Mouse (Mus musculus) layer of hippocampus, adult 11-12 months (tissue): ENCODE data around the gene Ankrd6.

Experiments
- DNase-seq: peaks from one replicate; pipeline ENCODE4 v3.0.0; 2022; ENCODE audit warnings: low spot score

Ankrd6 gene

DNA sequence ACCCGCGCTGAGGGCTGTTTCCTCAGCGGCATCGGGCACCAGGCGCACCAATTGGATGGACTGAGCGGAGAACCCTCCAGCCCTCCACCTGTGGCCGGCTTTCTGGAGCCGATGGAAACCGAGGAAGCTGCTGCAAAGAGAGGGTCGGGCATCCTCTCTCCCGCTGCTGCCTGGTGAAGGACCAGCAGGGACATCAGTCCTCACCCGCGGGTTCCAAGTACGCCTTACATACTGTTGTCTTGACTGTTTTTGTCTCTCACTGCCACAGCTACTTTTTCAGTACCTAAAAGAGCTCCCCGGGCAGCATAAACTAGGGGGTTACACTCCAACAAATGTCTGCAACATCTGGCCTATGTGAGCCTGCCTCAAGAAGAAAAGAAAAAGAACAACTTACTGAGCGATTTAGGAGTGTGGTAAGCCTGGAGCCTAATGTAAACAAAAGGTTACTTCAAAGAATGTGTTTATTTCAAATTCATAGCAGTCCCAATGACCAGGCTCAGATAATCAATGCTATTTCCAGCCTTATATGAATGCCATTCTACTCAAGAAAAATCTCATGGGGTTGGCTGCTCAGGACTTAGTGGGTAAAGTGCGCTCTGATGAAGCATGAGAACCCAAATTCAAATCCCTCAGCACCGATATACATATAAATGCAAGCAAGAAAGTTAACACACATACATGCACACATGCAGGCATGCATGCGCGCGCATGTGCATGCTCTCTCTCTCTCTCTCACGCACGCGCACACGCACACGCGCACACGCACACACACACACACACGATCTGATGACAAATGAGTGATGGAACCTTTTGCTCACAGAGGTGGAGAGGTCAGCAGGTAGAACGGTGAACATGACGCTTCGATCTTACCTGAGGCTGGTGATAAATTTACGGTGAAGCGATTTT lies 647 bp upstream of the Ankrd6 start:
- DNase-seq = no peak

DNA sequence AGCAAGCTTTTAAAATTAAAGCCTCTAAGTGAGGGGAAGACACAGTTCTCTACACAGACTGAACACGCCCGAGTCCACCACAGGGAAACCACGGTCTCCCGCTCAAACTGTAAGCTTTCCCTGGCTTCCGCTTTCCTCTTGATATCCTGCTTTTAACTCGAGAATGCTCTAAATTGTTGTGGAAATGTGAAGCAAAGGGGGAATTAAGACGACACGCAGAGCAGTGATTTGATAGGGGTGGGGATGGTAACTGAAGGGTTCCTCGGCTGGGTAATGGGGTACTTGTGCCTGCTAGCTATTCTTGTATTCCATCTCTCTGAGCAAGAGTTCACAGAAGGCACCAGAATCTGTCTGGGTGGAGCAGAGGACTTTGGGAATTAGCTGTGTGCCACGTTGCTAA lies 1.9 kb downstream of the Ankrd6 start:
- DNase-seq = no peak

DNA sequence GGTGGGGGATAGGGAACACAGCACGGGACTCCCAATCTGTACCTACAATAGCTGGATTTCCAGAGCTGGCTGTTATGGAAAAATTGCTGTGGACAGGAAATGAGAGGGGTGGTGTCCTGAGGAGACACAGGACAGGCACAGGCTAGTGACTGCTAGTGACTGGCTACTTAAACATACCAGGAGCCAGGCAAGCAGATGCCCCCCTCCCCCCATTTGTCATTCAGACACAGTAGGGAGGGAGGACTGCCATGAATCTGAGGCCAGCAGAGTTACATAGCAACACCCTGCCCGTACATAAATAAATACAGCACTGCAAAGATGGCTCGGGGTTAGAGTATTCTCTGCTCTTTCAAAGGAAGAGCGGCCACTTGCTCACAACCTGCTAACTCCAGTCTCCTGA lies 3.0 kb downstream of the Ankrd6 start:
- no peak for DNase-seq

DNA sequence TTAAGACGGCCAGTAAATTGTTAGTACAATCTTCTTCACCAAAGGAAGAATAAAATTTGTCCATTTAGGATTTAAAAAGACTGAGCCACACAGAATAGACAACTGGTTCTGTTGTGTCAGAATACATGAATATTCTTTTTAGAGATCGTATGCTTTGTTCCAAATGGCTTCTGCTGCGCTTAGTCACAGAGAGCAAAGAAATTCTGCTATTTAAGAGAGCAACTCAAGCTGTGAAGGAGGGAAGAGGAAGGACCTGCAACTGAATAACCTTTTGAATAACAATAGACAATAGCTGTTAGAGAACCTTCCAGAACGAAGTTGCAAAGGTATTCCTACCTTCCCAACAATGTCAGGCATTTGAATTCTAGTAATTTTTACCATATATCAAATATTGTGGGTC lies 9.7 kb downstream of the Ankrd6 start:
- no peak for DNase-seq

DNA sequence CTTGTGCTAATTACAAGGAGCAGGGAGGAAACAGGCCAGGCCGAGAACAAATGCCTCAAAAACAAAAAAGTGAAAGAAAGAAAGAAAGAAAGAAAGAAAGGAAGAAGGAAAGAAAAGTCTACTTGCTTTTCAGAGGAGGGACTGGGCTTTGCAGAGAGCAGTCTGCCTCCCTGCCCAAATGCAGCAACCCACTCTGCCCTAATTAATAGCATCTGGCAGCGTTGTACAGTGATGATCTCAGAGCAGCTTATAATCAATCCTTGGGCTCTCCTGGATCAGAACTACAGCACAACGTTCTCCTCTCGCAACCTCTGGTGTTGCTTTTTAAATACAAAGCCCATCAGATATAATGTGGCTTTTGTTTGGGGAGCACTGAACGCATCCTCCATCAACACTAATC lies 10.7 kb downstream of the Ankrd6 start:
- DNase-seq = no peak

DNA sequence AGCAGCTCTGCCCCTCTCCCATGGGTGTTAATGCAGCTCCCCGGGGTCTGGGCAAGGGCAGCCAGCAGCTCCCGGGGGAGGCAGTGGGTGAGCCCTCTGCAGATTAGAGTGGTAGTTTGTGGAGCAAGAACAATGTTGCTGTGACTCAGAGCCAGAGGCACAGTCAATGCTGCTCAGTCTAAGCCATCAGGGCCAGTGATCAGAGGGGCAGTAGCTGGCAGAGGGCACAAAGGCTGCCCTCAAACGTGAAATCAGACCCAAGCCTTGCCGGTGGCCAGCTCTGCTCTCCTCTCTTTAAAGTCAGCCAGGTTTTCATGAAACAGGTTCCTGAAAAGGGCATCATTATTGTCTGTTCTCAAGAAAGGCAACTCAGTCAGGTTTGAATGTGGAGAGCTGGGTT lies 11.1 kb downstream of the Ankrd6 start:
- no peak for DNase-seq

DNA sequence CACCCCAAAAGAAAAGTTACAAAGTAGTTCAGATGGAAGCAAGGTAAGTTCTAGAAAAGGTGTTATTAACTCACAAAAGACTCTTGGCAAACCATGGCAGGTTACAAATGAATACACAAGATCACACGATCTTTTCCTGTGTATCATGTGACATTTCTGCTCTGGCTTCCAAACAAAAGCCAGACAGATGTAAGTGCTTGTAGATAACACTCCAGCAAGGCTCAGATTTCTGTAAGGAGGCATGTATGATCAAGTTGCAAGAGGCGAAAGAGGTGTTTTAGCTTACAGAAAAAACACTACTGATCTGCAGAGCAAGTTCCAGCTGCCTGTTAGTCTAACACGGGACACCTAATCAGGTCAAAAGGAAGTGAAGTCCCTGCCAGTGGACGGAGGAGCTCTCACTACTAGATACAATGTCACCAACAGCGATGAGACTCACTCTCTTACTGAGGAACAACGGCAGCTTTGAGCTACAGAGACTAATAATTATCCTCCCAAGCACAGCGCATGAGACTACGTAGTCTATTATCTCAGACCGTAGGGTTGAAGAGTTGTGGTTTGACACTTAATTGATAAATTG lies 13.8 kb downstream of the Ankrd6 start:
- DNase-seq = no peak

DNA sequence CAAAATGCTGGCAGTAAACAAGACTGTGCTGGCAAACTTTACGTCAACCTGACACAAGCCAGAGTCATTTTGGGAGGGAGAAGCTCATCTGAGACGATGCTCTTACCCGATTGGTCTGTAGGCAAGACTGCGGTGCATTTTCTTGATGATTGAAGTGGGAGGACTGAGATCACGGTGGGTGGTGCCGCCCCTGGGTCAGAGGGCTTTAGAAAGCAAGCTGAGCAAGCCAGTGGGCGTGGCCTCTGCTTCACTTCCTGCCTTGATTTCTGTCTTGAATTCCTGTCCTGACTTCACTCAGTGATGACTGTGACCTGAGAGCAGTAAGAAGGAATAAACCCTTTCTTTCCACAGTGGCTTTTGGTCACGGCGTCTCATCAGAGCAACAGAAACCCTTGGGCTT lies 18.6 kb downstream of the Ankrd6 start:
- DNase-seq = no peak

DNA sequence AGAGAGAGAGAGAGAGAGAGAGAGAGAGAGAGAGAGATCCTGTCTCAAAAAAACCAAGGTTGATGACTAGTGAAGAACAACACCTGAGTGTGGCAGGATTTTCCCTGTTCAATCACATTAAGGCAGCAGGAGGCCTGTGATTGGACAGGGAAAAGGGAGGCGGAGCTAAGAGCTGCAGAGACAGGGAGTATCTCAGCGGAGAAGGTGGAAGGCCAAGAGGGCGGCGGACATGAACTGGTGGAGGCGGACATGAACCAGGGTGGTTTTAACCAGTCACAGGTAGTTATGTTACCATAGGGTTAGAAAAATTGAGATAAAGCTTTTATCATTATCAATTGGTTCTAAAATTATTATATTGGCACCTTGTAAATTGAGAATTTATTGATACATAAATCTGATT lies 20.9 kb downstream of the Ankrd6 start:
- no peak for DNase-seq

DNA sequence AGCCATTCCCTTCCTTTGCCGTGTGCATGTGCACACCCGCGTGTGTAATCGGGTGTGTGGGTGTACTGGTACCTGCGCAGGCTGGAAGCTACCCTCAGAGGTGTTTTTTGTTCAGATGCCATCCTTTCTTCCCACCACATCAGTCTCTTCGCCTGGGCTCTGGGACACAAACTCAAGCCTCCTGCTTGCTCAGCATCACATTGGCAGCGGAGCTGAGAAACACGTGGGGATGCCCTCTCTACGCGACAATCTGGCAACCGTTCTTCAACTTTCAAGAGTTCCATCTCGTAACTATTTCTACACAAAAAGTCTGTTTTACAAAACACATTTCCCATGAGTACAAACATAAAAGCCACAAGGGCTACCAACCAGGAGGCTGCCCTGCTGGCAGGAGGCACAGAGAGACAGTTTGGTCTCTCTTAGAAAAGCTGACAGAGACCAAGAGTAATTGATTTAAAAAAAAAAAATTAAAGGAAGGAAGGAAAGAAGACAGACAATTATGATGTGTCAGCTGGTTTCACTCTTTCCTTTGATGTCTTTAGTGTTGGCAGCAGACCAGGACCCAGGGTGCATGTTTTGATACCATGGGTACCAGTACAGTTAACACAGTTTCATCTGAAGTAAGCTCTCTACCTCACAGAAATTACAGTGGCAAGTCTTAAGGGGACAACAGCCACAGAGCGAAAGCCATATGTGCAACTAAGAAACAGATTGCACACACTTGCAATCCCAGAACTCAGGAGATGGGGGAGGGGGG lies 21.8 kb downstream of the Ankrd6 start:
- DNase-seq = no peak

DNA sequence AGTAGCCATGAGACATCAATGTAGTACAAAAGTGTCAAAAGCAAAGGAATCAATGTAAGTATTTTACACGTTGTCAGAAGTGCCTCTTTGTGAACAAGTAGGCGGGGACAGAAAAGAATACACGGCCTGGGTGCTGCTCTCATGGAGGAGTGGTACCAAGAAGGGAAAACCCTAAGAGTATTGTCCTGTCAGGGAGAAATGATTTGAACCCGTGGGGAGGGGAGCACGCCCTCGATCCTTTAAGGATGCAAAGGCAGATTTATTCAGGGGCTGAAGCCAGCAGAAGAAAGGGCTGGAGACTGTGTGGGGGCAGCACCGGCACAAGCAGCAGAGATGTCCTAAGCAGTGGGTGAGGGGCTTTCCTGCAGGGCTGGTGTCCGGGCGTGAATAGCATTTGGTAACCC lies 26.7 kb downstream of the Ankrd6 start:
- no peak for DNase-seq

DNA sequence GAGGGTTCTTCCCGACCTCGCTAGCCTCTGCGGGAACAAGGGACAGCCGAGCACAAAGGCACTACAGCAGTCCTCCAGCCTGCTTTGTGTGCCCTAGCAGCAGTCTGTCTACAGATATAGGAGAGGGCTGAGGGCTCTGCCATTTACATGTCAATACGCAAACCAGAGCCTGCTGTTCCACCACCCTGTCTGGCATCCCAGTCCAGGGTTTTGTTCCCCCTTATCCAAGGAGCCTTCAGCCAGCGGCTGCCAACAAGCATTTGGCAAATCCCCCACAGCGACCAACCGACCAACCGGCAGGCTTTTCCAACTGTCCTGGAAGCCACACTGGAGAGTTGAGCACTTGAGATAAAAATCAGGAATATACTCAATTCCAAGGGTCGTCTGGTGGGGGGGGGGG lies 27.2 kb downstream of the Ankrd6 start:
- no peak for DNase-seq

DNA sequence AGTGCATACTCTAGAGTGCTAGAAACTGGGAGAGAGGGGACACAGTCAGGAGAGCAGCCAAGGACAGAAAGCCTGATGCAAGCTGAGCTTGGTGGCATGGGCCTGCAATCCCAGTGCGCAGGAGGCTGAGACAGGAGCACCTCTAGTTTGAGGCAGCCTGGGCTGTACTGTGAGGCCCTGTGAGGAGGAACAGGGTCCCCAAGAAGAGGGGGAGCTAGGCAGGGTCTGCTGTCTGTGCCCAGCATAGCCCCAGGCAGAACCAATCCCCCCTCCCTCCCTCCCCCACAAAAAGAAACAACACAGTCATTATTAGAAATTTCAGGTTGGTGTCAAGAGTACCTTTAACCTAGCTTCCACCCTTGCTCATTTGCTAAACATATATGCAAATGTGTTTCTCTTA lies 27.8 kb downstream of the Ankrd6 start:
- no peak for DNase-seq

DNA sequence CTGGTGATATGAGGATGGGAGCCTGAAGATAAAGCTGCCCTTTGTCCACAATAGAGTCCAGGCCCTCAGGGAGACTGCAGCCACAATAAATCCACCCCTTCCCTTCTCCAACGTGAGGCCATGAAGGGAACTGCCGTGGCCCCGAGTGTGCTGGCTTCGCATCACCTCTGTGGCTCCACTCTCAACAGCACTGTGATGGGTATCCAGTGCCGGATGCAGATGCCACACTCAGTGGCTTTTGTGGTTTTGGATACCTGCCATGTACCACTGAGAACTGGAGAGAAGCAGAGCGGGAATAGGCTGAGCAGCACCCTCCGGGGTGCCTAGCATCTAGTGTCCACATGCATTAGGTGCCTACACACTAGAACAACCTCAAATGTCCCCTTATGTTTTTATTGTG lies 29.8 kb downstream of the Ankrd6 start:
- no peak for DNase-seq

DNA sequence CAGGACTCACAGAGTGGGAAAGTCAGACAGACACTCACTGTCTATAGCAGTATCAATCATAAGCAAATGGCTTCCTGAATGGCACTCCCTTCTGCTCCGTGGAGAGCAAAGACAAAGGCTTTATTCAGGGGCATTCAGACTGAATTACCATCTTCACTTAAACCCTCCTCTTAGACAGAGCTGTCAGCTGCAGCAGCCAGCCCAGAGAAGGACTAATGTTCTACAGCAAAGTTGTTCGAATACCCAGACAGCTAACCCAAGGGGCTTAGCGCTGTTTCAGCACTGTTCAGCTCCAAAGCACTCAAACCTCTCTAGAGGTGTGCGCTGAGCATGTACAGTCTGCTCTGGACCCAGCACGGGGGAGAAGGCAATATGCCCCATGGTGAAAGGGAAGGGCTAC lies 32.1 kb downstream of the Ankrd6 start:
- DNase-seq = no peak

DNA sequence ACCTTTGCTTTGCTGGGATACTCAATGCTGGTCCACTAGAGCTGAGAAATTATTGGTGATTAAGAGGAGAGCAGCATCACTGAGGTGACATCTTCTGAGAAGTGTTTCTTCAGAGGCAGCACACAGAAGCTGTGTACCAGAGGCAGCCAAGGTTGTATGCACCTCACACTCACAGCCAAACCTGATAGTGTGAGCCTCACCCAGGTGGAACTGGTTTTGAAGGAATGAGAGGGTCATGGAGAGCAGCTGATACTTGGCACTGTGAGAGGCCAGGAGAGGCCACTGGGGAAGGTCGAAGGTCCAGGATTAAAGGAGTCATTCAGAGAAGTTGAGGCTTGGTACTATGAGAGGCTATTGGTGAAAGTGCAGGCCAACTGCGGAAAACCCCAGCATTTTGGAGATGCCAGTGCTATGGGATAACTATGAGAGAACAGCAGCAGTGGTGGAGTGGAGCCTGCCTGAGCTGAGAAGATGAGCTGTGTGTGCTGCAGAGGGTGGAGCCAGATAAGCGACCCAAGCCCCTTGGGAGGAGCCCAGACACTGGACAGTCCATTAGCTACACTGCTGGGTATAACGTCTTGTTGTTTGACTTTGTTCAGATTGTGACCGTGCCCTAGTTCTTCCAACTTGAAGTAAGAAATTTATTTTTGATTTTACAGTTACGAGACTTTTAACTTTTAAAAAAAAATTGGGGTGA lies 33.8 kb downstream of the Ankrd6 start:
- no peak for DNase-seq

DNA sequence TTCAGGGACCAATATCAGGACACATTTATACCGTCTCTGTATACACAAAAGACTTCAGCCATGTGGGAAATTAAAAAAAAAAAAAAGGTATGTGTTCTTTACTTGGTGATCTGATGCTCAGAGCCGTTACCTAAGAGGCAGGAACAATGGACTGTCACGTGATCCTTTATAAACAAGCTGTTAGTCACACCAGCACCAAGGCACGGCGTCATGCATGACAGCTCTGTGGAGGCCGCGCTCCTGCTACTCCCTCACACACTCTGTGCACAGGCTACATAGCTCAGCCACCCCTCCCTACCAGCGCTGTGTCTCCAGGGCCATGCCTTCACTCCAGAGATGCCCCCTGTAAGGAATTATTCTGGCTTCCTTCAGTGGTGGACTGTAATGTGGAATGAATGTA lies 34.7 kb downstream of the Ankrd6 start:
- no peak for DNase-seq

DNA sequence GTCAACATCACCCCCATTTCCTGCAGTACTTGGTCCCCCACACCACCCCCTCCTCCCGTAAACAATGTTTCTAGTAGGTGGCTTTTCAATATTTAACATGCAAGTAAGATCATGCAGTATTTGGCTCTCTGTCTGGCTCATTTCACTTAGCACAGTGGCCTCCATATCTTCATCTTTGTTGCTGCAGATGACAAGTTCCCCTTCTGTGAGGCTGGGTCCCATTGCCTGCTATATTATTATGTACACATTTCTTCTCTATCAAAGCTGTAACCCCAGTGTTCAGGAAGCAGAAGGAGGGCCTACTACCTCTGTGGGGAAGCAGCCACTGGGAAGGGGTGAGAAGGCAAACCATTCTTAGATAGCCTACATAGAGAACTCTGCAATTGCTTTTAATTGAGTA lies 40.6 kb downstream of the Ankrd6 start:
- no peak for DNase-seq

DNA sequence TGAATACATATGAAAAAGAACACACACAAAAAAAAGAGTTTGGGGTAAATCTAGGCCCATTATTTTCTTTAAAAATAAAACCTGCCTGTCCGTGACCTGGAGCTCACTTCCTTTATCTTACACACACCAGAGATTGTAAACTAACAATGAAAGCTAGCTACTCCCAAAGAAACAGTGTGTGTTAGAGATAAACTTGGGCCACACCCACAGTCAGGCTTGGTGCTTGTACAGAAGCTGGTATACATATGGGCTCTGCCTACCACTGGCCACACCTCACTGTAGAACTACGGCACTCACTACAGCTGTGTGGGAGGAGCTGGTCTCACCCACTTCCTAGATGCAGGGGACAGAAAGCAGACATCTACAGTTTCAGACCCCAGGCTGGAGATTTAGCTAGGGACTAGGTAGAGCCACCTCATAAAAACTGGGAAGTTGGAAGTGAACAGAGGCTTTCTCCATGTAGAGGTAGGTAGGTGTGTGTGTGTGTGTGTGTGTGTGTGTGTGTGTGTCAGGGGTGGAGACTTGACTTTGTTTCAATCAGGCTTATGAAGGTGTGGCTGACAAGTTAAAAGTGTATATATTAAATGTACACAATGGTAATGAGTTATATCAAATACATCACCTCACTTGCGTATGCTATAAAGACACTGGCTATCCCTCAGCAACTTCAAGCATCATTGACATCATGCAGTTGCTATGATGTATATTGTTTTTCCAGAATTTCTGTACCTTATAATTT lies 41.2 kb downstream of the Ankrd6 start:
- DNase-seq = no peak

DNA sequence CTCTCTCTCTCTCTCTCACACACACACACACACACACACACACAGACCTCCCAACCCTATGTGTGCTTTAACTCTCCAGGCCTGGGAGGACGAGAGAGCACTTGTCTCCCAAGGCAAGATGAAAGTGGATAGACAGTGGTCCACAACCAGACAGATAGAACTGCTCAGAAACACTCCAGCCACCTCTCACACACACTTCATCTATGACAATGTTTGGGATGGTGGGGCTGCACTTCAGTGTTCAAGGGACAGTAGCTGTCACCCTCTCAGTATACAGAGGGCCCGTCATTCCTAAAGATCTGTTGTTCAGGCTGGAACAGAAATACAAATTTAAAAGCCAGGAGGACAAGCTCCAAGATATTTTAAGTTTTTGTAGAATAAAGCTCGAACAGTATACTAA lies 43.0 kb downstream of the Ankrd6 start:
- DNase-seq = no peak

DNA sequence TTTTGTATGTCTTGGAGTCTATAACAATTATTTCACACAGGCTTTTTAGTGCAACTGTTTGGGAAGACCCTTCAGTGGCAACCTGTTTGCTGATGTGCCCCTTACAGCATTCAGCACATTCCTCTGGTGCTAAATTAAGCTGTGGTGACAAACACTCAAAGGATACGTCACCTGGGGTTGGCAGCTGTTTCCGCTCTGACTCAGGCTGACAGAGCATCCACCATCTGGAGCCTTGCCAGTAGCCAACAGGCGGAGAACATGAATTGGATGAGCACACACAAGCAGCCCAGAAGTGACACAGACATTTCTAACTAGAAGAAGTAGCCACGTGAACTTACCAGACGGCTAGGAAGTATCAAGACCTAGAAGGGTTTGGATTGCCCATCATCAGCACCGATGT lies 44.0 kb downstream of the Ankrd6 start:
- DNase-seq = peak; percentile 67

DNA sequence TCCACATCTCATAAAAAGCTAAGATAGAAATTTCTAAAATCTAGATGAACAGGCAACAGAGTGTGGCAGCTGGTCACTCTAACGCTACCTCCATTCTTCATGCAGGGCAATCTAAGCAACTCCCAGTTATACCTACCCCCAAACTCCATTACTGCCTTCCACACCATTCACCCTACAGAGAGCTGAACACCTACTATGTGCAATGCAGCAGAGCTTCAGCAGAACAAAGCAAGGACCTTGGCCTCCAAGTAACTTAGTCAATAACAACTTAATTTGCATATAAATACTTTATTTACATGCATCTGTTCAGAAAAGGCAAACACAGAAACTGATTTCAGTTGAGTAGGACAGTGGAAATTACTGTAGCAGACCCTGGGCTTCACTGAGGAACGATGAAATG lies 44.7 kb downstream of the Ankrd6 start:
- no peak for DNase-seq
